Mouse (Mus musculus) ES-E14 (cell line): ENCODE measurements at regions not wholly inside any gene's neighbourhood (a gene's known extent, or its start where the extent isn't known, plus 50 kb on each side); places are given as distances from the start of the nearest gene placed in this dataset.

Experiments
- CHD2 ChIP-seq: IDR thresholded peaks from 2 replicates; pipeline ENCODE4 v1.6.1; 2014; ENCODE audit warnings: mild to moderate bottlenecking, low read depth, low read length, inconsistent platforms
- MAFK ChIP-seq: IDR thresholded peaks from 2 replicates; pipeline ENCODE4 v1.6.1; 2014; ENCODE audit warnings: mild to moderate bottlenecking, low read depth, low read length, inconsistent platforms; ENCODE audit not compliant: insufficient read depth
- ZC3H11A ChIP-seq: IDR thresholded peaks from 2 replicates; pipeline ENCODE4 v1.6.1; 2012; ENCODE audit warnings: low read depth, mild to moderate bottlenecking, inconsistent platforms, low read length, borderline replicate concordance

GRCm38 (mm10) chr19:60074986-60075385 is 131.5 kb upstream of the Rab11fip2 start:
- TF ChIP-seq MAFK, result no peak
- no peak for TF ChIP-seq ZC3H11A
- no peak for TF ChIP-seq CHD2
